Mouse (Mus musculus): ENCODE results near the gene Pde11a.

Pde11a gene

GRCm38 (mm10) chr2:76095861-76096260 is 242.7 kb downstream of the Pde11a start:
- no peak for DNase-seq (ENCODE audit: low spot score in 2 of 2)

- no peak for DNase-seq (ENCODE audit: low spot score in 2 of 2)
These were observed 248.1 kb downstream of the Pde11a start for GRCm38 (mm10) chr2:76090506-76090905.

GRCm38 (mm10) chr2:76088844-76089243 is 249.7 kb downstream of the Pde11a start:
- DNase-seq (ENCODE audit: low spot score in 2 of 2), result no peak

- DNase-seq (ENCODE audit: low spot score in 2 of 2), result no peak
These were observed 250.2 kb downstream of the Pde11a start for GRCm38 (mm10) chr2:76088413-76088812.

DNA sequence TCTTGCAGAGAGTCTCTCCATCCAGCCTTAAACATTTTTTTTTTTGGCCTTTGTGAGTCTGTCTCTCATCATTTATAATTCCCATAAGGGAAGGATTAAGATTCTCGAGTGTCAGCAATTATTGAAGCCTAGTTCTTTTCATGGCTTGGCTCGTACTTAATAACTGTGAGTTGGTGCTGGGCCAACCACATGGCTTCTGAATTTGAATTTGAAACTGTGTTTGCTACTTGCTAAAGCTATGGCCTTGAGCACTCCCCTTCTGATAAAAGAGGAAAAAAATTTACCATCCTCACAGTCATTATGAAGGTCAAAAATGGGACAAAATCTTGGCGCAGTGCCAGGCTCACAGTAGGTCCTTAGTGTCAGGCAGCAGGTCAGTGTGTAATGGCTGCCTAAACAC is 251.4 kb downstream of the Pde11a start:
- no peak for DNase-seq (ENCODE audit: low spot score in 2 of 2)

DNA sequence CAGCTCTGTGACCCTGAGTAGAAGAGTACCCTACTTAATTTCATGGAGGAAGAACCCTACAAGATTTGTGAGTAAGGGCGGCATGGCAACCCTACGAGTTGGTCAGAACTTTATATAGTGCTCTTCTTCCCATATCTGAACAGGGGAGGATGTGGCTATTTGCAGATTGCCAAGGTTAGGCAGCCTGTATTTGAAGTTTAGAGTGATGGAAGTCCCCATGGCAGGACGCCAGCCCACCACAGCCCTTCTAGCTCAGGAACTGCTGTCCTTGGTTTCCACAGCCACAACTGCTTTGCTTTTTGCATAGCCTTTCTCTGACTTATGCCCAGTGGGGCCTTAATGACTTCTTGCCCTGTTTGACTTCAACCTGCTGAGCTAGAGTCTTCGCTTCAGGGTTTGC is 253.6 kb downstream of the Pde11a start:
- no peak for DNase-seq (ENCODE audit: low spot score in 2 of 2)

- no peak for DNase-seq (ENCODE audit: low spot score in 2 of 2)
These were observed 254.7 kb downstream of the Pde11a start for GRCm38 (mm10) chr2:76083901-76084300.

- no peak for DNase-seq (ENCODE audit: low spot score in 2 of 2)
These were observed 255.2 kb downstream of the Pde11a start for GRCm38 (mm10) chr2:76083396-76083795.

- DNase-seq (ENCODE audit: low spot score in 2 of 2), result no peak
These were observed 256.6 kb downstream of the Pde11a start for GRCm38 (mm10) chr2:76081991-76082390.

- no peak for DNase-seq (ENCODE audit: low spot score in 2 of 2)
These were observed 258.0 kb downstream of the Pde11a start for GRCm38 (mm10) chr2:76080549-76080948.

DNA sequence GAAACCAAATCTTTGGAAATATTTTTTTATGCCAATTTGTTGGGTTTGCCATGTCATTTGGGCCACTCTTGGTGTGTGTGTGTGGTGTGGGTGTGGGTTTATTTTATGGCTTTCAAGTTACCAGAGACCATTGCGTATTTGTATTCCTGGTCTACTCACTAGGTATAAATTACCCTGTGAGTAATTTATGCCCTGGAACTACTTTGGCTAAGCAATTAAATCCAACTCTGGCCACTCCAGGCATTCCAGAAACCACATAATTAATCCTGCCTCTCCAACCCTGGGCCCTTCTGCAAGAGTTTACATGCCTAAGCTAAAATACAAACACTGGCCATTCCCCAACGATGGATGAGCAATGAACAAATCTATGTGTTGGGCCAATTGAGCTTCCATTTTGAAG is 261.7 kb downstream of the Pde11a start:
- DNase-seq (ENCODE audit: low spot score in 2 of 2), result no peak

- no peak for DNase-seq (ENCODE audit: low spot score in 2 of 2)
These were observed 262.5 kb downstream of the Pde11a start for GRCm38 (mm10) chr2:76076047-76076446.

DNA sequence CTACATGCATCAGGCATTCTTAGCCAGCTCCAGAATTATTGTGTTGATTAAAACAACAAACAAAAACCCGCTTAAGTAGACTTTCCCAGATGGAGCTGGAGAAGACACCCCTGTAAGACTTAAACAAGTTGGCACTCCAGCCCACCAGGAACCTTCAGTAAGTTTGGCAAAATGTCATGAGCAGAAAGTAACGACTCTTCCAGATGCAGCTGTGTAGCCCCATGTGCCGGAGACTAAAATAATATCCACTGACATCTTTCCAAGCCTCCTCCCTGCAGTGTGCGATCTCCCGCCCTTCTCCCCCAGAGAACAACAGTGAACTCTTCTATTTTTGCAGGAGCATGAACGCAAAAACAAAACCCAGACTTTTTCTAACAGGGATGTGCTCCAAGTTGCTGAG is 265.5 kb downstream of the Pde11a start:
- no peak for DNase-seq (ENCODE audit: low spot score in 2 of 2)

GRCm38 (mm10) chr2:76070432-76071306 is 267.9 kb downstream of the Pde11a start:
- DNase-seq (ENCODE audit: low spot score in 2 of 2), result peak; percentile 57 to 66

DNA sequence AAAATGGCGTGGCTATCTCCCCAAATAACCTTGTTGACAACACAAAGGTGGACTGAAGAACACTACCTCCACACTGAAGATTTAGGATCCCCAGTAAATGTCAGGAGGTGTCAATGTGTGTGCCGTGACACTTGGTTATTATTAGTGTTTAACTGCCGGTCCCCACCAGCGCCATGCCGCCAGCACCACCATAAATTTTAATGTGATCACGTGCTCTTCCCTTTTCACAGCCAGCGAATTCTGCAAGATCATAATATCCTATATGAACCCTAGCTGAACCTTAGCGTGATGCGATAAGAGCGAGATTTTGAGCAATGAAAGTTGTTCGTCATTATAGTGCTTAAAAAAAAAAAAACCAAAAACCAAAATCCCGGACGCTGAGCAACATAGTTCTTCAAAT is 269.3 kb downstream of the Pde11a start:
- DNase-seq (ENCODE audit: low spot score in 2 of 2), result no peak

GRCm38 (mm10) chr2:76068155-76068554 is 270.4 kb downstream of the Pde11a start:
- no peak for DNase-seq (ENCODE audit: low spot score in 2 of 2)

- peak in 1 of 2 experiments; percentile 38 for DNase-seq (ENCODE audit: low spot score in 2 of 2)
These were observed 271.4 kb downstream of the Pde11a start for GRCm38 (mm10) chr2:76067144-76067543.

- no peak for DNase-seq (ENCODE audit: low spot score in 2 of 2)
These were observed 273.3 kb downstream of the Pde11a start for GRCm38 (mm10) chr2:76065292-76065691.

GRCm38 (mm10) chr2:76064078-76064477 is 274.5 kb downstream of the Pde11a start:
- DNase-seq (ENCODE audit: low spot score in 2 of 2), result no peak

DNA sequence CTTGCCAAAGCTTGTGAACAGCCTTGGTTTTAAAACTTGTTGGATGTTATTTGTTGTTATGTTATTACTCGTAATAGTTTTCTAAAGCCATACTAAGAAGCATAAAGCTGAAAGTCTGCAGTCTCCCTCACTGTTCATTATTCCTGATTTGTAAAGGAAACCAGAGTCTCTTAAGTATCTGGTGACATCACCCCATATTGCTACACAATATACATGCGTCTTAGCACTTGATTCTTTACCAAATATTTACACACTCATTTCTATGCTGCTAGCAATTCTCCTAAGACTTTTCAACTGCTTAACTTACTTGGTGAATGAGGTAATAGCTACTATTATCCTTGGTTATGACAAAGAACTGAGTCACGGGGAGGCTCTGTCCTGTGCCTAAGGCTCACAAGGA is 278.4 kb downstream of the Pde11a start:
- DNase-seq (ENCODE audit: low spot score in 2 of 2), result no peak

DNA sequence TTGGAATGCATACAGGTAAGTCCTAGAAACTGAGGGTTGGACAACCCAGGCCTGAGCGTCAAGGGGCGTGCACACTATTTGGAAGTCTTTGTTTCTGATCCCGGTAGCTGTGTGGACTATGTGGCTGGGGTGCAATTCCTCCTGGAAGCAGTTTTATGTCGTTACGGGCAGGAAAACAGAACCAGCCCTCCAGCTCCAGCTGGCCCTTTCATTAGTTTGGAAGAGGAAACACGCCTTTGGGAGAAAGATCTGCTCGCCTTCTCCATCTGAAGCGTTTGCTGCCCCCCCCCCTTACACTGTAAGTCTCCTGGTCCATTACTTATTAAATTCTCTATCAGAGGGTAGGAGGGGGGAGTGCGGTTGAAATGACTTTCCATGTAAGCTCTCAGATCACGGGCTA is 279.0 kb downstream of the Pde11a start:
- no peak for DNase-seq (ENCODE audit: low spot score in 2 of 2)

DNA sequence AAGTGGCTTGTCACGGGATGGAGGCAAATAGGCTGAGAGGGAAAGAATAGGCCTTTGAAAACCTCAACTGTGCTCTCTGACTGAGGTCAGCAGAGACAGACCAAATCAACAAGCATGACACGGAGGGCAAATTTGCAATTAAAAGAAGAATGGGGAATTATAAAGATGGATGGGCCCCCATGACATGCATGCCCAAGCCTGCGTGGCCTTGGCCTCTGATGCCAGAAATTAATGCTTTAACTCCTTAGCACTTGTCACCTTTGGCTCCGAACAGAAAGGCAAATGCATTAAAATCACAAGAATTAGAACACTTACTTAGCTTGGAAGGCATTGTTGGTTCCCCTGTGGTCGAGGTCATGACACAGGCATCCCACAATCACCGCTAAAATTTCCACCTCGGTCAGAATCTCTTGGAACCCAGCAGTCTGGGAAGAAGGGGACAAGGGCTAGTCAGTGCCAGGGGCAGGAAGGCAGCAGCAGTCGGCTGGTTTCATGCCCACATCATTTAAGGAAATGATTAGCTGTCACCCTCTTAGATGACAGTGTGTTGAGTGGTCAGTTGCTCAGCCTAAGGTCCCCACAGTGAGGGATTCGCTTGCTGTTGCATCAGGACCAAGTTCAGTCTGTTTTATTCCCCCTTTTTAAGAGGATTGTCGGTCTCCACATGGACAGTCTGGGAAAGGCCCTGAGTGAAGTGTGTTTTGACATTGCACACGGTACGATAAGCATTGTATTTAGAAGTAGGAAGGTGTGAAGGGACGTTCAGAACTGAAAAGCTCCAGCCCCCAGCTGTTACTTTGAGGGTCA is 279.7 kb downstream of the Pde11a start:
- no peak for DNase-seq (ENCODE audit: low spot score in 2 of 2)

DNA sequence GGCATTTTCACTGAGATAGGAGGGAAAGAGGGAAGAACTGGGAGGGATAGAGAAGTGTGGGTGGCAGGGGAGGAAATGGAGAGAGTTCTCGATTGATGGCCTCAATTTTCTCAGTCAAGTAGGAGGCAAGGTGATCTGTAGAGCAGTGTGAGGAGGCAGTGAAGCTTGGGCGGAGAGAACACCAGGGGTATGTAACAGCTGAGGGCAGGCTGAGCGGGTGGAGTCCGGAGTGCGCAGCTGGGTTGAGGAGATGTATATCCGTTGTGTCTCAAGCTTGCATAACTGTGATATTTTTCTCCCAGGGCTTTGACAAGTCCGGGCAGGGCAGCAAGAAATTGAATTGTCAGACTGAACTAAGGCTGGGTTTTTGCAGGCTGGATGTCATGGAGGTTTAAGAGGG is 281.0 kb downstream of the Pde11a start:
- peak in 1 of 2 experiments; percentile 21 for DNase-seq (ENCODE audit: low spot score in 2 of 2)

All from frontal cortex, postnatal 36 days (tissue).